Mouse (Mus musculus) G1E (cell line): ENCODE measurements around the gene Zfyve28.

Experiments
- CTCF ChIP-seq: IDR thresholded peaks from 2 replicates; pipeline ENCODE4 v1.5.1; 2012; ENCODE audit warnings: low read depth, low read length, inconsistent platforms, mixed read lengths
- GATA1 ChIP-seq: IDR thresholded peaks from 2 replicates; pipeline ENCODE4 v1.6.1; 2012; ENCODE audit warnings: borderline replicate concordance, low read length, inconsistent platforms, mixed read lengths

DNA sequence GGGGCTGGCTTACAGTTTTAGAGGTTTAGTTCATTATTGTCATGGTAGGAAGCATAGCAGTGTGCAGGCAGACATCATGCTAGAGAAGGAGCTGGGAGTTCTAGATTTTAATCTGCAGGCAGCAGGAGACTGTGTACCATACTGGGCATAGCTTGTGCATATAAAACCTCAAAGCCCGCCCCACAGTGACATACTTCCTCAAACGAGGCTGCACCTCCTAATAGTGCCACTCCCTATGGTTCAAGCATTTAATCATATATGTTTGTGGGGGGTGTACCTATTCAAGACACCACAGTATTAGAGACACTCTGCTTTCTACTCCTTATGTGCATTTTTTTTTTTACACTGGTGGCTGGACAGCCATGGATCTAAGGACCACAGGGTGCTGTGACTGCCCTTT is 41.9 kb upstream of the Zfyve28 start:
- TF ChIP-seq CTCF = no peak
- no peak for TF ChIP-seq GATA1
